Mouse (Mus musculus) liver, embryonic 14.5 days (tissue): ENCODE data around the gene B4galt3.

Source experiments
- CTCF ChIP-seq: IDR thresholded peaks from 2 replicates; pipeline ENCODE4 v1.5.1; 2016; ENCODE audit warnings: antibody characterized with exemption, low read depth, control low read depth
- EP300 ChIP-seq: IDR thresholded peaks from 2 replicates; pipeline ENCODE4 v1.6.1; 2016; ENCODE audit warnings: antibody characterized with exemption, low read depth

- TF ChIP-seq CTCF (no peak), EP300 (no peak)
Measured at GRCm38 (mm10) chr1:171223796-171224195, 46.3 kb upstream of the B4galt3 start.
